Mouse (Mus musculus): ENCODE measurements around the gene Sox8.

DNA sequence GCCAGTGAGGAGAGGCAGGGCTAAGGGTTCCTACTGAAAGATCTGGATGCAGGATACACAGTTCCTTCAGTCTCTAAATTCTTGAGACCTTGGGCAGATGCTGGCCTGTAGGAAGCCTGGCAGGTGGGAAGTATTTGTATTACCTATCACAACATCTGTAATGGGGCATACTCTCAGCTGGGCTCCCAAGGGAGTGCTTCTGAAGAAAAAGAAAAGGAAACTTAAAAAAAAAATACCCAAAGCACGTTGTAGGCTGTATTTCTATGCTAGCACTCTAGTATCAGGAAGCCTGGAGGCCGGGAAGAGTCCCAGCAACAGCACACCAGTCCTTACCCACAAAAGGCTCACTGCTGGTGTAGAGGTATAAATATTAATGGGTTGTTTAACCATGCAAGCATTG lies 7.2 kb upstream of the Sox8 start:
- TF ChIP-seq CTCF (IDR thresholded peaks at IDR 0.05; ENCODE audit: control insufficient read depth, insufficient read depth, insufficient replicate concordance, low read depth, low read length) (no peak), POLR2A (IDR thresholded peaks at IDR 0.05; ENCODE audit: control insufficient read depth, low read depth, low read length) (no peak)
